Comparison of ENCODE assay signal across 15 mouse cellular contexts in genomic region chr12:89808217-89808616, GRCm38 (mm10).
DNase-seq lines count a peak whose midpoint lies in the region; ATAC-seq and TF ChIP-seq lines count a peak whose summit lies in the region.
"Had no signal": no experiment of that assay in that cellular context is flagged by ENCODE, and none has a peak within 500 bp of the region (broad histone marks: within the 10 kb centered on the region; RNA-seq: fewer than 3 reads in every experiment).

No protein-coding gene starts in this region.

- no peak for DNase-seq in cerebellum, adult 2 months
- no peak for DNase-seq in cerebellum, postnatal 36 days
- peak; percentile 56 for DNase-seq in midbrain, postnatal 0 days (ENCODE audit: low spot score)
- DNase-seq in adrenal gland, adult 8-10 months: no peak
- no peak for DNase-seq in spleen, postnatal 14 days (ENCODE audit: low spot score in 2 of 2)
- DNase-seq: kidney, postnatal 4 days; lung, adult 2 months; right cerebral cortex, postnatal 4 days; thymus, postnatal 14 days had no signal

- H3K9me3 ChIP-seq in intestine, postnatal 0 days (ENCODE audit: control insufficient read depth): no peaks in the 10 kb centered on the region
- no peaks in the 10 kb centered on the region for H3K9me3 ChIP-seq in intestine, embryonic 16.5 days (ENCODE audit: control insufficient read depth, low read length)
- H3K9me3 ChIP-seq in midbrain, postnatal 0 days (ENCODE audit: low read length): no peaks in the 10 kb centered on the region
- no peaks in the 10 kb centered on the region for H3K9me3 ChIP-seq in midbrain, embryonic 13.5 days
- H3K9me3 ChIP-seq: intestine, embryonic 15.5 days; limb, embryonic 12.5 days had no signal

- 78% methylated on average over 3 of the region's 3 CpGs for WGBS in cerebellum, adult 2 months
- 67% methylated on average over 3 of the region's 3 CpGs for whole genome bisulfite sequencing in intestine, postnatal 0 days
- WGBS in intestine, embryonic 16.5 days: 61% methylated on average over 3 of the region's 3 CpGs
- WGBS in midbrain, postnatal 0 days: 63% methylated on average over 3 of the region's 3 CpGs
- 63% methylated on average over 3 of the region's 3 CpGs for WGBS in midbrain, embryonic 13.5 days

- no peak for ATAC-seq in intestine, postnatal 0 days
- no peak for ATAC-seq in intestine, embryonic 16.5 days
- no peak for ATAC-seq in midbrain, postnatal 0 days (ENCODE audit: low FRiP score)
- ATAC-seq in midbrain, embryonic 13.5 days: no peak
- ATAC-seq: intestine, embryonic 15.5 days had no signal

- peaks cover 12% of the 10 kb centered on the region; the same call in 1 of the 2 replicates for H3K4me1 ChIP-seq in cerebellum, adult 2 months (ENCODE audit: control insufficient read depth, insufficient read depth, low read length)
- no peaks in the 10 kb centered on the region for H3K4me1 ChIP-seq in intestine, postnatal 0 days (replicated peaks; ENCODE audit: control insufficient read depth, insufficient read depth, low read length)
- 0 out of 2 replicates have a peak, but pooled peaks cover 3% of the 10 kb centered on the region for H3K4me1 ChIP-seq in intestine, embryonic 16.5 days (ENCODE audit: control insufficient read depth, insufficient read depth, low read length)
- no peaks in the 10 kb centered on the region for H3K4me1 ChIP-seq in midbrain, postnatal 0 days (ENCODE audit: insufficient read depth, low read length)
- H3K4me1 ChIP-seq in midbrain, embryonic 13.5 days (replicated peaks): peaks cover 19% of the 10 kb centered on the region

- H3K4me2 ChIP-seq in intestine, postnatal 0 days (replicated peaks; ENCODE audit: low read depth): no peak overlapping the region
- H3K4me2 ChIP-seq in intestine, embryonic 16.5 days (ENCODE audit: low read depth, low read length): no peak overlapping the region
- no peak overlapping the region for H3K4me2 ChIP-seq in midbrain, postnatal 0 days (ENCODE audit: low read depth, low read length, poor library complexity, severe bottlenecking)
- no peak overlapping the region for H3K4me2 ChIP-seq in midbrain, embryonic 13.5 days (replicated peaks)
- H3K4me2 ChIP-seq: intestine, embryonic 15.5 days; limb, embryonic 12.5 days had no signal

- H3K27me3 ChIP-seq in cerebellum, adult 2 months (ENCODE audit: control insufficient read depth, insufficient read depth, low read length): no peaks in the 10 kb centered on the region
- H3K27me3 ChIP-seq in intestine, postnatal 0 days (replicated peaks; ENCODE audit: control insufficient read depth, insufficient read depth, low read length): 0 out of 2 replicates have a peak, but pooled peaks cover 6% of the 10 kb centered on the region
- H3K27me3 ChIP-seq in intestine, embryonic 16.5 days (replicated peaks; ENCODE audit: control insufficient read depth, insufficient read depth, low read length): 0 out of 2 replicates have a peak, but pooled peaks cover under 1% of the 10 kb centered on the region
- no peaks in the 10 kb centered on the region for H3K27me3 ChIP-seq in midbrain, postnatal 0 days (ENCODE audit: insufficient read depth, low read length)
- H3K27me3 ChIP-seq in midbrain, embryonic 13.5 days: peaks cover 8% of the 10 kb centered on the region

- H3K36me3 ChIP-seq in intestine, postnatal 0 days (ENCODE audit: control insufficient read depth, insufficient read depth): no peaks in the 10 kb centered on the region
- no peaks in the 10 kb centered on the region for H3K36me3 ChIP-seq in intestine, embryonic 16.5 days (ENCODE audit: control insufficient read depth, insufficient read depth, low read length)
- no peaks in the 10 kb centered on the region for H3K36me3 ChIP-seq in midbrain, postnatal 0 days (ENCODE audit: insufficient read depth, low read length)
- no peaks in the 10 kb centered on the region for H3K36me3 ChIP-seq in midbrain, embryonic 13.5 days
- H3K36me3 ChIP-seq: intestine, embryonic 15.5 days; limb, embryonic 12.5 days had no signal

- TF ChIP-seq CTCF in cerebellum, adult 2 months (IDR thresholded peaks at IDR 0.05; ENCODE audit: borderline replicate concordance, insufficient read depth, low read depth, low read length): peak; percentile 27; the same call in 1 of the 2 replicates
- peak; percentile 57 for TF ChIP-seq CTCF in intestine, postnatal 0 days (IDR thresholded peaks at IDR 0.05; ENCODE audit: low read depth)
- TF ChIP-seq CTCF in midbrain, postnatal 0 days (IDR thresholded peaks at IDR 0.05): peak; percentile 75

- no peak overlapping the region for H3K27ac ChIP-seq in cerebellum, adult 2 months (ENCODE audit: insufficient read depth, low read length)
- H3K27ac ChIP-seq in intestine, postnatal 0 days (ENCODE audit: low read depth, low read length): no peak overlapping the region
- H3K27ac ChIP-seq in intestine, embryonic 16.5 days (ENCODE audit: low read length): no peak overlapping the region
- H3K27ac ChIP-seq in midbrain, postnatal 0 days (ENCODE audit: low read depth, low read length): no peak overlapping the region
- H3K27ac ChIP-seq in midbrain, embryonic 13.5 days: no peak overlapping the region
- H3K27ac ChIP-seq: intestine, embryonic 15.5 days; limb, embryonic 12.5 days had no signal

- no peak overlapping the region for H3K9ac ChIP-seq in intestine, postnatal 0 days (ENCODE audit: low read depth, low read length)
- no peak overlapping the region for H3K9ac ChIP-seq in intestine, embryonic 16.5 days (ENCODE audit: low read depth, low read length)
- no peak overlapping the region for H3K9ac ChIP-seq in midbrain, postnatal 0 days (replicated peaks; ENCODE audit: low read length, poor library complexity, severe bottlenecking)
- no peak overlapping the region for H3K9ac ChIP-seq in midbrain, embryonic 13.5 days (replicated peaks)
- H3K9ac ChIP-seq: intestine, embryonic 15.5 days; limb, embryonic 12.5 days had no signal

- H3K4me3 ChIP-seq in cerebellum, adult 2 months (replicated peaks; ENCODE audit: insufficient read depth, low read depth, low read length): no peak overlapping the region
- H3K4me3 ChIP-seq in intestine, postnatal 0 days (ENCODE audit: low read depth, low read length): no peak overlapping the region
- no peak overlapping the region for H3K4me3 ChIP-seq in intestine, embryonic 16.5 days (ENCODE audit: low read length)
- no peak overlapping the region for H3K4me3 ChIP-seq in midbrain, postnatal 0 days (ENCODE audit: low read depth, low read length)
- H3K4me3 ChIP-seq in midbrain, embryonic 13.5 days (replicated peaks): no peak overlapping the region
- H3K4me3 ChIP-seq: erythroblast, embryonic 14.5 days; intestine, embryonic 15.5 days; limb, embryonic 12.5 days had no signal

- no peak for TF ChIP-seq POLR2A in cerebellum, adult 2 months (IDR thresholded peaks at IDR 0.05; ENCODE audit: borderline replicate concordance, insufficient read depth, low read length)
